Mouse (Mus musculus) left cerebral cortex, adult 18-20 months (tissue): ENCODE measurements around the gene Mroh7. TPM values are rescaled to one million over a fixed set of nuclear protein-coding genes. Genes with fewer than 3 reads are reported as not detected.
"Not testable (repeated sequence)": the region's sequence is repeated elsewhere in the genome, so short reads cannot be mapped to it uniquely, and the experiment has no call there.

Source experiments
- DNase-seq, 2 experiments: peaks; one replicate each; pipeline ENCODE4 v3.0.0; 2021 to 2022; ENCODE audit warnings: low spot score in 2 of 2, mixed read lengths in 1 of 2
- long read RNA-seq, 2 experiments: library from polyadenylated mRNA; stranded (forward); transcript quantifications; one replicate each; pipeline ENCODE4 v2.0.0; 2021
- total RNA-seq, 2 experiments: library from RNA; stranded (reverse); gene quantifications; 2 replicates each; pipeline ENCODE4 v1.2.3; 2021

The Mroh7 gene
- total RNA-seq, result 1 to 10 TPM; 4.2 to 5.4 TPM
- long read RNA-seq, experiment 1, partial matches to known transcripts, result 1 of 5 reads
- long read RNA-seq, experiment 1, other reads (novel, unspliced or antisense), result 4 of 5 reads
- long read RNA-seq, experiment 2, partial matches to known transcripts, result 0 of 2 reads
- long read RNA-seq, experiment 2, other reads (novel, unspliced or antisense), result 2 of 2 reads

DNA sequence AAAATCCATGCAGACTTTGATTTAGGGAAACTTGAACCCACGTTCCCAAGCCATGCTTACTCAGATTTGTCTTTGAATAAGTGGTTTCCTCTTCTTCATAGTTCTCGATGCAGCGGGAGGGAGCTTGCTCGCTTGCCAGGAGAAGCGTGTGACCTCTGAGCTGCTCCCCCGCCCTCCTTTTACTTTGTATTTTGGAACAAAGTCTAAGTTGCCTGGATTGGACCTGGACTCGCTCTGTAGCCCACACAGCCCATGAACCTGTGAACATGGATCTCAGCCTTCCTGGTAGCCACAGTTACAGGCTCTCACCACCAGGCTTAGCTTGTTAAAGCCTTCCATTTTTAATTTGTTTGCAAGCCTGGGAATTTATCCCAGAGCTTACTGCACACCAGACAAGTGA lies at the start of gene Mroh7:
TSS of gene Mroh7 (minus strand) at position 112 of the 400 bp plus-strand sequence.
- no peak for DNase-seq

DNA sequence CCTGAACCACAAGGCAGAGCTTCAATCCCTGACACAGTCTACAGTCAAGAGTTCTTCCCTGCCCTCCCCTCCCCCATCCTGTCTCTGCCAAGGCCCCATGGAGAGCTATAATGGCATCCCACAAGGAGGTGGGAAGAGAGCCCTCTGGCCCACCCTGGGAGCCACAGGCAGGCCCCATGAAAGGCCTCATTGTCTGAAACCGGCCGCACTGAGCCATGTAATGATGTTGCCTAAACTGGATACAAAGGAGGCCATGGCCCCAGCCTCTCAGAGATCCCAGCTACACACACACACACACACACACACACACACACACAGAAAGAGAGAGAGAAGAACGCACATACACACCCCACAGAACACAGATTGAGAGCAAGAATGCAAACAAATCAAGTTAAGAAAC lies 49.3 kb upstream of the Mroh7 start:
- DNase-seq, result no peak

DNA sequence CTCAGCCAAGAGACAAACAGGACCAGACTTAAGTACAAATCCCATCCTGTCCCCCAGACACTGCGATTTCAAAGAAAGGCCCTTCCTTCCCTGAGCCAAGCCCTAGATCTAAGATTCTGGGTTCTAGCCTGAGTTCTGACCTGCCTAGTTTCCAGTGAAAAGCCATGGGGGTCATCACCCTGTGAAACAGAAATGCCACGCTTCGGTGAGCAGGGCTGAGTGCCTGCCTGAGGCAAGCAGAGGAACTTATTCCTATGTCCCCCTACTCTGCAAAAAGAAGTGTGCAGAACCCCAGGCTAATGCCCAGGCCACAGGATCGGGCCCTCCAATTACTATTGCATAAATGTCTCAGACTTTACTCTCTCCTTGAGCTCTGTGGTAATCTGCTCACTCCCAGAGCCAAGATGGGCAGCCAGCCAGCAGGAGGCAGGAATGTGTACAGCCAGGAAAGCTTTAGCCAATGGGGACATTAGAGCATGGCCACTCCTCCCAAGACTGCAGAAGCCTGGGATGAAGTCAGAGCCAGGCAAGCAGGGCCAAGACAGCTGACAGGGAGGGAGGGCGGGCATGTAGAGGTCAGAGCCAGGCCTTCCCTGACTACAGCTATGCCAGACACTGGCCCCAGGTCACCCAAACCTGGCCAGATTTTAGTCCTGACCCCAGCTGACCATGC lies 47.5 kb upstream of the Mroh7 start:
- DNase-seq, result peak; percentile 82 to 85

DNA sequence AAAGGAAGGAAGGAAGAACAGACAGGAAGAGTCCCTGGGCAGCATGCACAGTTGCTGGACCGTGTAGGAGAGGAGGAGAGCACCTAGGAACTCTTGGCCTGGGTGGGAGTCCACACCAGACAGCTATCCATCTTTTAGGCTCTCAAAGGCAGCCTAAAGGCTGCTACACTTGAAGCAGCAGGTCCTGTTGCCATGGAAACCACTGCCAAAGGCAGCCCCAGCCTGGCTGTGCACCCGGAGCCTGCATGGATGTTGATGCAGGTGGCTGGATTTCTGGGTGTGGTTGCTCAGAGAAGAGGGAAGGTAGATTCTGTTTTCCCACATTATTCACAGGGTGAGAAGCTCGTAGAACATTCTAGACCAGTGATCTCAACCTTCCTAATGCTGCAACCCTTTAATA lies 46.3 kb upstream of the Mroh7 start:
- DNase-seq, result peak; percentile 64 to 67

DNA sequence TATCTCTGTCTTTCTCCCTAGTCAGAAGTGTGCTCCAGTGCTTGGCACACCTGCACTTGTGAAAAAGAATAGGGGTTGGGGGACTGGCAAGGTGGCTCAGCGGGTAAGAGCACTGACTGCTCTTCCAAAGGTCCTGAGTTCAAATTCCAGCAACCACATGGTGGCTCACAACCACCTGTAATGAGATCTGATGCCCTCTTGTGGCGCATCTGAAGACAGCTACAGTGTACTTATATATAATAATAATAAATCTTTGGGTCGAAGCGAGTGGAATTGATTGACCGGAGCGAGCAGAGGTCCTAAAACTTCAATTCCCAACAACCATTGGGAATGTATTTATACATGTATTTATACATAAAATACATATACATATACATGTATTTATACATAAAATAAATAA lies 45.0 kb upstream of the Mroh7 start:
- not testable (repeated sequence) for DNase-seq

DNA sequence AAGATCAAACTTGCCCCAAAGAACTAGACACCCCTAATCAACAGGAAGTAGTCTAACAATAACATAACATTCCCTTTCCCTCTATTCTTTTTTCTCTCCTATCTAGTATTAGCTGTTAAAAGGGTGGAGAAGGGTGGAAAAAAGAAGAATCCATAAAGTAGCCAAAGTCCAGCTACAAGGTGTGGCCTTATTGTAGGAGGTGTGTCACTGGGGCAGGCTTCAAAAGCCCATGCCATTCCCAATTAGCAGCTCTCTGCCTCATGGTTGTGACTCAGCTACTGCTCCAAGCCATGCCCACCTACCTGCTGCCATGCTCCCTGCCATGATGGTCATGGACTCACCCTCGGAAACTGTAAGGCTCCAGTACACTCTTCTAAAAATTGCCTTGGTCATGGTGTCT lies 41.8 kb upstream of the Mroh7 start:
- no peak for DNase-seq

DNA sequence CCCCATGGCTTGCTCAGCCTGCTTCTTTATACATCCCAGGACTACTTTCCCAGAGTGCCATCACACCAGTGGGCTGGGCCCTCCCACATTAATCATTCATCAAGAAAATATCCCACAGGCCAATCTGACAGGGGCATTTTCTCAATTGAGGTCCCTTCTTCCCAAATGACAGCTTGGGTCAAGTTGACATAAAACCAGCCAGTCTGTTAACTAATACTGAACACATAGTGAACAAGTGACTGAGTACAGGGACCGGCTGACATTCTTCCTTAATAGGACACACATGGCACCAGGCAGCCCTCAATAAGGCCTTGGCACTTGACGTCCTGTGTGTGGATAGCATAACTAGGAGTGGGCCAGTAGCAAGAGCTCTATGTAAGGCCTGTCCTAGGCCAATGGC lies 38.6 kb upstream of the Mroh7 start:
- no peak for DNase-seq

DNA sequence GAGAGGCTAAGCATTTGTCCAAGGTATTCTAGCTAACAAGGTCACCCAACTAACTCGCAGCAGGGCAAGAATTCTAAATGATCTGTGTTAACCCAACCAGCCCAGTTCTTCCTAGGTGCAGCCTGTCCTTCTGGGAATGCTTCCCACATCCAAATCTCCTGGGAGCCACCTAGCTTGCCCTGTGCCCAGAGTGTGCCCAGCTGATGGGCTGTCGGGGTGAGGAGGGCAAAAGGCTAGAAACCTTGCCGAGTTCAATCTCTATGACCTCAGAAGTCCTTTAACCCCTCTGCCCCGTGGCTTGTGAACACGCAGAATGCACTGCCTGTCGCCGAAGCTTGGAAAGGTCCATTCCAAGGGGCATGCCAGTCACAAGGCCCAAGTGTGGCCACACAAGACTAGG lies 33.4 kb upstream of the Mroh7 start:
- DNase-seq, result no peak

DNA sequence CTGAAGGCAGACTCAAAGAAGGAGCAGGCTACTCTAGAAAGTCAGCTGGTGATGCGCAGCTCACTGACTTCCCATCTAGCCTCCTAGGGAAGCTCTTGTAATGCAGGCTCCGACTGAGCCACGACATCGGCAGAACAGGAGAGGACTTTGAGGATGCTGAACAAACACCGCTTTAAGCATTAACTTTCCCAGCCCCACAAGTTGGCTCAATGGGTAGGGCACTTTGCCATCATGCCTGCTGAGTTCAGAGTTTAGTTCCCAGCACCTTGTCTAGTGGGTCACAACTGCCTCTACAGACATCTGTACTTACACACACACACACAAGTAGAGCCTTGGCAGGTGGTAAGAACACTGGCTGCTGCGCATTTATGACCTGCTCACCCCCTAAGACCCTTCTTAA lies 21.0 kb upstream of the Mroh7 start:
- DNase-seq, result no peak

DNA sequence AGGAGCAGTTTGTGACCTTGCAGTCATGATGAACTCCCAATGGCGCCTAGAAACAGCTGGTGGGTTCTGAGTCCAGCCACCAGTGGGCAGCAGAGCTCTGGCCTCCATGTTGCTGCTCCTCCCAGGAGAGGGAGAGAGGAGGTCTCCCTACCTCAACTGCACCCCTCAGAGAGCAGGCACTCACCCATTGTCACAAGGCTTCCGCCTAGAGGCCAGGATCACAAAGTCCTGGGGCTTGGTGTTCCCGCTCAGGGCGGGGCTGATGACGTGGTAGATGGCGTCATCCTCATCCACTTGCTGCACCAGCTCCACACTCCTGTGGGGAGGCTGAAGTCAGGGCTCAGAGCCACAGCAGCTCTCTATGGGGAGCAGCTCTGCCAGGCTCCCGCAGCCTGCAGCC lies 19.0 kb upstream of the Mroh7 start:
- DNase-seq, result peak; percentile 80 to 82

DNA sequence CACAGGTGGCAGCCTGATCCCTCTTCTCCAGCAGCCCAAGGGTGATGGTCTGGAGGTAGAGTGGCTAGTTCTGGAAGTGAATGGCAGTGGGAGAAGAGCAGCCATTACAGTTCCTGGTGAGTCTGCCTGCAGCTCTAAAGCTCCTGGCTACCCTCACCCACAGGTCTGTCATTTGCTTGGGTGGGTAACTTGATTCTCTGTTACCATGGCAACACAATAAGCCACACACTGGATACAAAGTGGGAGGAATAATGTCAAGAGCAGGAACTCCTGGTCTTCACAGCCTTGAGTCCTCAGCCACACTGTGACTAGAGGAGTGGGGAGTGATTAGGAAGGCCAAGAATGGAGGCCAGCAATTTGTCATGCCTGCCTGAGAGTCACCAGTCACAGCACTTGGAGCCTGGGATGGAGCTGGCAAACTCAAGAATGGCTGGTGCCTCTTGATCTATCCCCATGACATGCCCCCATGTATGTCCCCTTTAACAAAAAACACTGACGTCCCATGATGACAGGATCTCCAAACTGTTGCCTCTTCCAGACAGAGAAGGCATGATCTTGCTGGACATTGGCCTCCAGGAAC lies 16.4 kb upstream of the Mroh7 start:
- DNase-seq, result no peak

DNA sequence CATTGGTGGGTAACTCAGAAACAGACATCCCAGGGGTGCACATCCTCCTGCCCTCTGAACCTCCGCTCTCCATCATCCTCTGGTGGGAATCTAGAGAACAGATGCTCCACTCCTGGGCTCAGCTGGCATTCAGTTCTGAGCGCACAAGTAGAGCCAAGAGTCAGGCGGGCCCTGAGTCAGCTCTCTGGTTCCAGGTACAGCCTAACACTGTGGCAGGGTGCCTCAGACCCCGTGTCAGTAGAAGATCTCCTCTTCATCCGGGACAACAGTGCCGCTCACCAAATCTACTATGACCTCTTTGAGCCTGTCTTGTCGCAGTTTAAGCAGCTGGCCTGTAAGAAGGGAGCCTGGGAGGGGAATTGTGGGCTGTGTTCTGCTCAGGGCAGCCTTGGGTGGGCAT lies 15.1 kb upstream of the Mroh7 start:
- no peak for DNase-seq

DNA sequence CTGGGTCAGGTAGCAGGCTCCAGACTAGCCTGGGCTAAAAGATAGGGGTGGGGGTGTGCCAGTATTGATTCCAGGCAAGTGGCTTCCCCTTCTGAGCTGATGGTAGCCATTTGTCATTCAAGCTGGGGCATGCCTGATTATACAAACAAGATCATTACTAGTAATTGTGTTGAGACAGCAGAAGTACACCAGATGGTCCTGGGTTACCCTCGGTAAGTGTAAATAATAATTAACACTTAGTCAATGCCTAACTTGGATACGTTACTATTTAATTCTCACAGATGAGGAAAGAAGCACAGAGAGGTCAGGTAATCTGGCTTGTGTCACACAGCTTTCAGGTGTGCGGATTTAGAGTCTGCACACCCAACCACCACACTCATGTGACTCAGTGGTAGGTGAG lies 7.2 kb upstream of the Mroh7 start:
- DNase-seq, result no peak

DNA sequence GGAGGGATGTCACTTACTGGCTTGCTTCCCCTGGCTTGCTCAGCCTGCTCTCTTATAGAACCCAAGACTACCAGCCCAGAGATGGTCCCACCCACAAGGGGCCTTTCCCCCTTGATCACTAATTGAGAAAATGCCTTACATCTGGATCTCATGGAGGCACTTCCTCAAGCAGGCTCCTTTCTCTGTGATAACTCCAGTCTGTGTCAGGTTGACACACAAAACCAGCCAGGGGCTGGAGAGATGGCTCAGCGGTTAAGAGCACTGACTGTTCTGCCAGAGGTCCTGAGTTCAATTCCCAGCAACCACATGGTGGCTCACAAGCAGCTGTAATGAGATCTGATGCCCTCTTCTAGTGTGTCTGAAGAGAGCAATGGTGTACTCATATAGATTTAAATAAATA lies 6.2 kb upstream of the Mroh7 start:
- not testable (repeated sequence) for DNase-seq

DNA sequence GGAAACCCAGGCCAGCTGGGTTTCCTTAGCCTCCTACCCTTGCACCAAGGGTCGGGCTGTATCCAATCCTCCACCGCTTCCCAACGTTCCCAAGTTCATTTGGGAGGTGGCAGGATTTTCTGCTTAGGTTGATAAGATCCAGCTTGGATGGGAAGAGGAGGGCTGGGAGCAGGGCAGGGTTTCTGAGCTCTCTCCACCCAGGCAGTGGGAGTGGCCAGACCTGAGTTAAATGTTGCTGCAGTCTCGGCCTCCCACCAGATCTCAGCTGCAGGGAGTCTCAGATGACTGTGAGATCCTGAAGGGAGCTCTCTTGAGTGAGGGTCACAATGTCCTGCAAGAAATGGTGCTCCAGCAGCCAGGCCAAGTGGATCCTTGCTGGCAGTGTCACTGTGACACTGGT lies 2.9 kb upstream of the Mroh7 start, which contains the start of gene Fam151a:
TSS of gene Fam151a (plus strand) at position 254 of the 400 bp plus-strand sequence.
- DNase-seq, result no peak

DNA sequence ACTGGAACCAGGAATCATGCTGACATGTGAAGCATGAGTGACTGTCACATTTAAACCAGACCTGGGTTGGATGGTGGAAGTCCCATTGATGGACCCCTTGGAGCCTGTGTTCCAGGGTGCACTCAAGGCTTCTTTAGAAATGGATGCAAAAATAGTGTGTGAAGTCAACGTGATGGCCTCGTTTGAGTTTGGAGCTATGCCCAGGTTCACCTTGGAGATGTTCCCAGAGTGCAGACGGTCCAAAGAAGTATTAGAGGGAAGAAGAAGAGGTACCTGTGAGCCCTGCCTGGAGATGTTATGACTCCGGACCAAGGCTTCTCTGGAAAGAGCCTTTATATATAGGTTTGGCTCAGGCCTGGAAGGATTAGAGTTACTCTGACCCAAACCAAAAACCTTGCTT lies 10.1 kb downstream of the Mroh7 start:
- DNase-seq, result no peak

DNA sequence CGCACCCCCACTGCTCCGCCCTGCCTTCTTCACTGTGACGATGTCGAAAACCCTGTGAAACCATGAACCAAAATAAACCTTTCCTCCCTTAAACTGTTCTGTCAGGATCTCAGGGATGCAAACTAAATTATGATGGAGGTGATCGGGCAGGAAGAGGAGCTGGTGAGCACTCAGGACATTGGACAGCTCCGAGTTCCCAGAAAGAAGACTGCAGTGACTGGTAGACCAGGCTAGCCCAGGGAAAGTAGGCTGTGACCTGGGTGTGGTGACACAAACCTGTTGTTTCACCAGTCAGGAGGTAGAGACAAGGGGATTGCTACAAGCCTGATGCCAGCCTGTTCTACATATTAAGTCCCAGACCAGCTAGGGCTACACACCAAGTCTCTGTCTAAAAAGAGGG lies 17.1 kb downstream of the Mroh7 start:
- no peak for DNase-seq

DNA sequence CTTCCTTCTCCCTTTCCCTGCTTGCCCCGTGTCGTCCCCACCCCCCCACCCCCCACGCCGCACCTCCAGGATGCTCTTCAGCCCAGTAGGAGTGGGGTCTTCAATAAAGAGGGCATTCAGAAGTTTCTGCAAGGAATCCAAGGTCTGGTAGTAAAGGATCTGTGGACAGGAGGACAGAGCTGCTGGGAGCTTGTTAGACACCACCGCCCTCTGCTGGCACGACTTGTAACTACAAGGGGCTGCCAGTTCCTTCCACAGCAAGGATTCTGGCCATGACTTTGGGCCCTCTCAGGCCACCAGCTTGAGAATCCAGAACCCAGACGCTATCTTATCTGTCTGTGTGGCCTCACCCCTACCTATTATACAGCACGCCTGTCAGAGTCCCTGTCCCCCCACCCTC lies 22.3 kb downstream of the Mroh7 start:
- DNase-seq, result peak; percentile 81 to 88

DNA sequence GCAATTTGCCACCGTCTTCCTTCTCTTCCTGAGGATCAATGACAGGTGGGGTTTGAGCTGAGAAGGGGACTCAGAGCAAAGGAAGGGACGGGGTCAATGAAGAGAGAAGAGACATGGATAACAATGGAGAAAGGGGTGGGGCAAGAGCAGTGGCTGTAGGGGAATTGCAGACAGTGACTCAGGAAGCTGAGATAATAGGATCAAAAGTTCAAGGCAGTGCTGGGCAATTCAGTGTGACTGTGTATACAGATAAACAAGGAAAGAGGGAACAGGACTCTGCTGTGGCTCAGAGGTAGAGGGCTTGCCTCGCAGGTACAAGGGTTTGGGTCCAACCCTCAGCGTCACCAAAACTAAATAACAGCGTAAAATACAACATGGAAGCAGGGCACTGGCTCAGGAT lies 22.8 kb downstream of the Mroh7 start:
- DNase-seq, result no peak

DNA sequence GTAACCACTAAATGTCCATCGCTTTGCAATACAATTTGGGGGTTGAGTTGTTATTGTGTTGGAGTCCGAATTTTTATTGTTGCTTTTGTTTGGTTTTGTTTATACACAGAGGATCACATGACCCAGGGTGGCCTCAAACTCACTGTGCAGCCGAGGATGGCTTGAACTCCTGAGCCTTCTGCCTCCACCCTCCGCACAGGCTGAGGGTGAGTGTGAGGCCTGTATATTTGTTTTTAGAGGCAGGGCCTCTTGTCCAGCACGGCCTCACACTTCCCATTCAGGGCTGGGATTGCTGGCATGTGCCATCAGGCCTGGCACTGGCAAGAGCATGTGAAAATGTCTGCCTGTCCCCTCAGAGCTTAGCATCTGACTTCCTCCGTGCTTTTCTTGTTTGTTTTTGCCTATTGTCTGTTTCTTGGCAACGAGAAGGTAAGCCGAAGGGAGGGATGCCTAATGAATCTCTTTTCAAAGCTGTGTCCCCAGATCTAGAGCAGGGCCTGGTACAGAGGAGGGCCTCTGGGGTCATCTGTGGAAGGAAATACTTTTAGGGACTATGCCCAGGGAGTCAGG lies 25.5 kb downstream of the Mroh7 start:
- DNase-seq, result no peak

DNA sequence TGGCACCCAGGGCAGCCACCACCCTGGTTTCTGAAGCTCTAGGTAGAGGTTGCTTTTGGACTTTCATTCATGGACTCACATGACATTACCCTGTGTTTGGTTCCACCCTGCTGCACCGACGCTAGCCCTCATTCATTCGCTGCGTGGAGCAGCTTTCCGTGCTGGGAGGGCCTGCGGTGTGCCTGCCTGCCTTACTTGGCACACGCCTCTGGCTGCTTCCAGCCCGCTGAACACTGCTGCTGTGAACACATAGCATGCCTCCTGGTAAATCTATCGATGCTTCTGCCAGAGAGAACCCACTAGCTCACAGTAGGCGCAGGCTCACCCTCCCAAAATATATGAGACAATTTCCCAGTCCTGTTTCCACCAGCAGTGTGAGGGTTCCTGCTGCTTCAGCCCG lies 26.3 kb downstream of the Mroh7 start:
- DNase-seq, result peak; percentile 43 to 62

DNA sequence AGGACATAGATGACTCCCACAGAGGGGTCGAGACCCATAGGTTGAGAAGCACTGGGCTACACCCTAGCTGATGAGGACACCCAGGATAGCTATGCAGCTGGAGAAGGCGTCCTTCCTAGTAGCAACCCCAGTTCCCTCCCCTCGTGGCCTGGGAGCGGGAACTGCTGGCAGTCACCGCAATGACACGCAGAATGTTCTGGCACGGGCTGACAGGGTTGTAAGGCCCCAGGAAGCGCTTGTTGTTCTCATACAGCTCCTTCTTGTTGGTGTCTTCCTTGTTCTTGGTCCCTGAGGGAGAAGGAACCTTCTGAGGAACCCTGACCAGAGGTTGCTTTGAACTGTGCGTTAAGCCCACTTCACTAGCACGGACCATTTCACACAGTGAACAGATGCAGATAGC lies 26.8 kb downstream of the Mroh7 start:
- no peak for DNase-seq

DNA sequence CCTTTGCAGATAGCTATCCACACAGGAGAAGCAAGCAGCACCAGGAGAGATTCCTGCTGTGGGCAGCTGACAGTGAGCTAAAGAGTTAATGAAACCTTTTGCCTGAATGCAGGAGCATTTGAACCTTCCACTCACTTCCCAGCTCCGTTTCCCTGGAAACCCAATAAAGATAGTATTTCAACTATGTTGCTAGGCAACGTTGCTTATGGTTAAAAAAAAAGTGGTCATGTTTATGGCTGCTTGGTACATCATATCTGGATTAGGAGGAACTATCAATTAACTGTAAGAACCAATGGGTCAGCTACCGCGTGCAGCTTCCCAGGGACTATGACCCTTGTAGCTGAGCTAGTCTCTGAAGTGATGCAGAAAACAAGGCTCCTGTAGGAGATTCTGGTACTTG lies 29.9 kb downstream of the Mroh7 start:
- DNase-seq, result no peak
